Mouse (Mus musculus): ENCODE measurements around the gene Ipmk.

- TF ChIP-seq CTCF (IDR thresholded peaks at IDR 0.05; ENCODE audit: borderline replicate concordance, insufficient read depth, low read length) (no peak), POLR2A (IDR thresholded peaks at IDR 0.05; ENCODE audit: low read depth, low read length) (no peak)
Measured at GRCm38 (mm10) chr10:71473590-71473989, 126.0 kb downstream of the Ipmk start.

Measured in embryonic fibroblast, embryonic 13.5 days (primary cell).